Mouse (Mus musculus): ENCODE results near the gene Adamts2. TPM values are rescaled to one million over a fixed set of nuclear protein-coding genes. Genes with fewer than 3 reads are reported as not detected.
A peak's percentile ranks its signal among the peaks of the same experiment; 100 is the strongest.

The Adamts2 gene
- total and polyA plus RNA-seq, 3 experiments: 8.0 to 14.4 (median 10.6) TPM

- H3K79me2 ChIP-seq (replicated peaks; ENCODE audit: control insufficient read depth, insufficient read depth, low read length): no peaks in the 10 kb centered on the region
- peak; percentile 84 to 89 for DNase-seq
- H3K27me3 ChIP-seq (ENCODE audit: control insufficient read depth, insufficient read depth, low read length): no peaks in the 10 kb centered on the region
- H3K27ac ChIP-seq: peak overlapping the region; percentile 81
- H3K9ac ChIP-seq (ENCODE audit: low read depth, low read length): no peak overlapping the region
- H3K36me3 ChIP-seq (ENCODE audit: control insufficient read depth, insufficient read depth, low read length): no peaks in the 10 kb centered on the region
- TF ChIP-seq POLR2A (IDR thresholded peaks at IDR 0.05; ENCODE audit: insufficient read depth, low read depth, low read length) (no peak), EP300 (IDR thresholded peaks at IDR 0.05; ENCODE audit: insufficient read depth, low read depth, low read length) (peak; percentile 79), CTCF (IDR thresholded peaks at IDR 0.05) (0 out of 2 replicates have a peak, but pooled peaks have one; percentile 17)
- intact Hi-C loops (cut with DNase I): loop anchor here (5.0 kb wide), 3 partner anchors 37 to 98 kb away; partner anchors contain the start of gene Adamts2
- H3K4me3 ChIP-seq: no peak overlapping the region
- peaks cover 27% of the 10 kb centered on the region for H3K4me1 ChIP-seq (ENCODE audit: control insufficient read depth, insufficient read depth, low read length)
- WGBS: 34% methylated on average over 9 of the region's 9 CpGs
These were observed 67.9 kb downstream of the Adamts2 start for GRCm38 (mm10) chr11:50669542-50670362.

DNA sequence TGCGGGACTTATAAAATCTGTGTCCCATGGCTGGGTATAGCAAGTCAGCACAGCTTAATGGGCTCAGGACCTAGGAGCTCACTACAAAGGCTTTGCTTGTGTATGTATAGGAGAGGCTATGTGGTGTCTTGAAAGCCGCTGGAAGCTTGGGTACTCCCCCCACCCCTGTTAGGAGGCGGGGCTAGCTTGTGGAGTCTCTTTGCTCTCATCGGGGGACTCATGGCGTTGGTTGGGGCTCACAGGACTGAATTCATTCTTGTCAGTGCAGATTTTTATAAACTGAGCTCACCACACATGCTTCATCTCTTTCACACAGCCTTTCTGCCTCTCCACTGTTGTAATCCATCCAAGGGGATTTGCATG, 68.5 kb downstream of the Adamts2 start:
- Histone ChIP-seq H3K4me3 (no peak overlapping the region), H3K27ac (peak overlapping the region; percentile 81), H3K27me3 (ENCODE audit: control insufficient read depth, insufficient read depth, low read length) (no peaks in the 10 kb centered on the region), H3K4me1 (ENCODE audit: control insufficient read depth, insufficient read depth, low read length) (peaks cover 26% of the 10 kb centered on the region), H3K79me2 (replicated peaks; ENCODE audit: control insufficient read depth, insufficient read depth, low read length) (no peaks in the 10 kb centered on the region), H3K9ac (ENCODE audit: low read depth, low read length) (no peak overlapping the region), H3K36me3 (ENCODE audit: control insufficient read depth, insufficient read depth, low read length) (no peaks in the 10 kb centered on the region)
- TF ChIP-seq EP300 (IDR thresholded peaks at IDR 0.05; ENCODE audit: insufficient read depth, low read depth, low read length) (no peak), CTCF (IDR thresholded peaks at IDR 0.05) (no peak), POLR2A (IDR thresholded peaks at IDR 0.05; ENCODE audit: insufficient read depth, low read depth, low read length) (no peak)
- WGBS: 52% methylated on average over 5 of the region's 5 CpGs
- intact Hi-C loops (cut with DNase I): loop anchor here (5.0 kb wide), 3 partner anchors 38 to 97 kb away; partner anchors contain the start of gene Adamts2
- no peak for DNase-seq

DNA sequence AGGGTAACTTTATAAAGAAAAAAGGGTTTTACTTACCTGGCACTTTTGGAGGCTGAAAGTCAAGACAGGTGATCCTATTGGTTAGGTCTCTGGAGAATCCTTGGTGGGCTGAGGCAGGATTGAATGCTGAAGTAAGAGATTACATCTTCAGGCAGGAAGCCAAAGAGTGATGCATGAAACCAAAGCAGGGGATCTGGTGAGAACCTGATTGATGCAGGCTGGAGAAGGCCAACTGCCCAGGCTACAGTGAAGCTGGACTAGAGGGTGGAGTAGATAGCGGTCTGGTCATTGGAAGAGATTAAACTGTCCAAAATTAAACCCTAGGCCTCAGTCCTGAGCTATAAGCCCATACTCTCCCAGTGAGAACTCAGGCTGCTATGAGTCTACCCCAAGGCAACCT, 69.0 kb downstream of the Adamts2 start:
- no peaks in the 10 kb centered on the region for H3K27me3 ChIP-seq (ENCODE audit: control insufficient read depth, insufficient read depth, low read length)
- no peak for TF ChIP-seq CTCF (IDR thresholded peaks at IDR 0.05)
- TF ChIP-seq EP300 (IDR thresholded peaks at IDR 0.05; ENCODE audit: insufficient read depth, low read depth, low read length): no peak
- TF ChIP-seq POLR2A (IDR thresholded peaks at IDR 0.05; ENCODE audit: insufficient read depth, low read depth, low read length): no peak
- peaks cover 25% of the 10 kb centered on the region for H3K4me1 ChIP-seq (ENCODE audit: control insufficient read depth, insufficient read depth, low read length)
- no peaks in the 10 kb centered on the region for H3K36me3 ChIP-seq (ENCODE audit: control insufficient read depth, insufficient read depth, low read length)
- no peaks in the 10 kb centered on the region for H3K79me2 ChIP-seq (replicated peaks; ENCODE audit: control insufficient read depth, insufficient read depth, low read length)
- no peak overlapping the region for H3K9ac ChIP-seq (ENCODE audit: low read depth, low read length)
- peak overlapping the region; percentile 81 for H3K27ac ChIP-seq
- intact Hi-C loops (cut with DNase I): loop anchor here (5.0 kb wide), 3 partner anchors 39 to 96 kb away; partner anchors contain the start of gene Adamts2
- DNase-seq: no peak
- WGBS: 68% methylated on average over 1 of the region's 1 CpGs
- no peak overlapping the region for H3K4me3 ChIP-seq

DNA sequence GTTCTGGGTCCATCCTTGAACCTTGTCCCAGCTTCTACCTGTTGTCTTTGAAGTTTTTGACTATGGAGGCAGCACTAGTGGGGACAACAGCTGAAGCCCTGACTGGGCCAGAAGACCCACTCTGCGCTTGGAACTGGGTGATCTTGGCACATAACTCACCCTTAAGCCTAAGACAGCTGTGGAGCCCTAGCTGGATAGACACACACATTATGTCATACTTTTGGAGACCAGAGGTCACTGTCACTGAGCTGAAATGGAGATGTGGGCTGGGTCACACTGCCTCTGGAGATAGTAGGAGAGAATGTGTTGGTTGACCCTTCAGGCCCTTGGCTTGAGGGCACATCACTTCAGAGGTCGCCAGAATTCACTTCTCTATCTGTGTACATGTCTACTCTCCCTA, 69.5 kb downstream of the Adamts2 start:
- no peak overlapping the region for H3K4me3 ChIP-seq
- peak overlapping the region; percentile 67 for H3K27ac ChIP-seq
- no peaks in the 10 kb centered on the region for H3K36me3 ChIP-seq (ENCODE audit: control insufficient read depth, insufficient read depth, low read length)
- peaks cover 25% of the 10 kb centered on the region for H3K4me1 ChIP-seq (ENCODE audit: control insufficient read depth, insufficient read depth, low read length)
- peak in 1 of 2 experiments; percentile 34 for DNase-seq
- H3K9ac ChIP-seq (ENCODE audit: low read depth, low read length): no peak overlapping the region
- WGBS: 39% methylated on average over 2 of the region's 2 CpGs
- no peak for TF ChIP-seq CTCF (IDR thresholded peaks at IDR 0.05)
- TF ChIP-seq POLR2A (IDR thresholded peaks at IDR 0.05; ENCODE audit: insufficient read depth, low read depth, low read length): no peak
- TF ChIP-seq EP300 (IDR thresholded peaks at IDR 0.05; ENCODE audit: insufficient read depth, low read depth, low read length): no peak
- no peaks in the 10 kb centered on the region for H3K27me3 ChIP-seq (ENCODE audit: control insufficient read depth, insufficient read depth, low read length)
- intact Hi-C loops (cut with DNase I): loop anchor here (5.0 kb wide), 3 partner anchors 39 to 96 kb away; partner anchors contain the start of gene Adamts2
- no peaks in the 10 kb centered on the region for H3K79me2 ChIP-seq (replicated peaks; ENCODE audit: control insufficient read depth, insufficient read depth, low read length)

DNA sequence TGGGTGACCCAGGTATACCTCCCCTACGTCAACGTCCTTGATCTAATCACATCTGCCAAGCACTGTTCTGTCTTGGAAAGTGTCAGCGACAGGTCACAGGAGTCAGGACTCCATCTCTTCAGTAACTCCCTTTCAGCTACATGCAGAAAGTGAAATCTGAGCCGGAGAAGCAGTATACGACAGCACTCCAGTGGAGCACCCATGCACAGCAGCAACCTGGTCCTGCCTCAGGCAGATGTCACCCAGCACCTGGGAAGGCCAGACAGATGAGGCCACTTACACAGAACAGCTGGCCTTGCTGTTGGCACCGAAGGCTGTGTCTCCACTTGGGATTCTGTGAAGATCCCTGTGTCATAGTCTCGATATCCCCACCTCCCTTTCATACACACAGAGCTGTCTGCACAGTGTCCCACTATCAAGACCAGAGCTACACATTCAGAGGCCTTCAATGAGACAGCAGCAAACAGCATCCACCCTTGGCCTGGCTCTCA, 70.0 kb downstream of the Adamts2 start:
- Histone ChIP-seq H3K4me1 (ENCODE audit: control insufficient read depth, insufficient read depth, low read length) (peaks cover 25% of the 10 kb centered on the region), H3K27ac (peak overlapping the region; percentile 67), H3K4me3 (no peak overlapping the region), H3K9ac (ENCODE audit: low read depth, low read length) (no peak overlapping the region), H3K27me3 (ENCODE audit: control insufficient read depth, insufficient read depth, low read length) (no peaks in the 10 kb centered on the region), H3K36me3 (ENCODE audit: control insufficient read depth, insufficient read depth, low read length) (no peaks in the 10 kb centered on the region), H3K79me2 (replicated peaks; ENCODE audit: control insufficient read depth, insufficient read depth, low read length) (no peaks in the 10 kb centered on the region)
- intact Hi-C loops (cut with DNase I): loop anchor here (1.0 to 5.0 kb wide), 4 partner anchors 40 to 95 kb away; partner anchors contain the start of gene Adamts2
- no peak for DNase-seq
- WGBS: 63% methylated on average over 7 of the region's 7 CpGs
- TF ChIP-seq CTCF (IDR thresholded peaks at IDR 0.05): peak; percentile 30
- TF ChIP-seq EP300 (IDR thresholded peaks at IDR 0.05; ENCODE audit: insufficient read depth, low read depth, low read length): no peak
- TF ChIP-seq POLR2A (IDR thresholded peaks at IDR 0.05; ENCODE audit: insufficient read depth, low read depth, low read length): no peak
